Mouse (Mus musculus) hindbrain, embryonic 11.5 days (tissue): ENCODE results near the gene Efcab1. TPM values are rescaled to one million over a fixed set of nuclear protein-coding genes. Genes with fewer than 3 reads are reported as not detected.
"Not testable (repeated sequence)": the region's sequence is repeated elsewhere in the genome, so short reads cannot be mapped to it uniquely, and the experiment has no call there.

Source experiments
- ATAC-seq: fragments of 200-750 bp; cut with Nextera tagmentation; 2 replicates; pipeline ENCODE4 v1.8.0; 2017; ENCODE audit warnings: mild to moderate bottlenecking, moderate TSS enrichment, moderate library complexity; ENCODE audit not compliant: low FRiP score
- DNase-seq: peaks from one replicate; pipeline ENCODE4 v3.0.0-alpha.2; 2015; ENCODE audit warnings: low spot score
- H3K27ac ChIP-seq: fragments of 300-500 bp; sonication (generic); 2 replicates; pipeline ENCODE4 v1.5.1; 2014; ENCODE audit warnings: mild to moderate bottlenecking, low read depth, low read length
- H3K27me3 ChIP-seq: fragments of 300-500 bp; sonication (generic); 2 replicates; pipeline ENCODE4 v1.6.1; 2014; ENCODE audit warnings: mild to moderate bottlenecking, low read length, moderate library complexity, mixed read lengths; ENCODE audit not compliant: control insufficient read depth, insufficient read depth
- H3K36me3 ChIP-seq: fragments of 300-500 bp; sonication (generic); 2 replicates; pipeline ENCODE4 v1.6.1; 2014; ENCODE audit warnings: mild to moderate bottlenecking, low read length, moderate library complexity, mixed read lengths; ENCODE audit not compliant: control insufficient read depth, insufficient read depth
- H3K4me1 ChIP-seq: fragments of 300-500 bp; sonication (generic); replicated peaks from 2 replicates; pipeline ENCODE4 v1.6.1; 2014; ENCODE audit warnings: low read length, mixed read lengths; ENCODE audit not compliant: control insufficient read depth, insufficient read depth
- H3K4me2 ChIP-seq: fragments of 300-500 bp; sonication (generic); replicated peaks from 2 replicates; pipeline ENCODE4 v1.6.1; 2014; ENCODE audit warnings: mild to moderate bottlenecking, low read depth, low read length
- H3K4me3 ChIP-seq: fragments of 300-500 bp; sonication (generic); 2 replicates; pipeline ENCODE4 v1.5.1; 2014; ENCODE audit warnings: low read depth, low read length
- H3K9ac ChIP-seq: fragments of 300-500 bp; sonication (generic); 2 replicates; pipeline ENCODE4 v1.6.1; 2014; ENCODE audit warnings: low read depth, low read length
- H3K9me3 ChIP-seq: fragments of 300-500 bp; sonication (generic); 2 replicates; pipeline ENCODE4 v1.6.1; 2016; ENCODE audit warnings: low read length; ENCODE audit not compliant: control insufficient read depth
- WGBS: fragments of 180-500 bp; shearing (Covaris S2); extraction: QIAGEN DNeasy Blood & Tissue Kit; methylation state at CpG from one replicate; pipeline ENCODE4 v1.1.7; 2014; 5-methylcytosine and 5-hydroxymethylcytosine counted together
- polyA plus RNA-seq: library from polyadenylated mRNA; unstranded; fragments of >200 nt; fragmentation: Nextera tagmentation; extraction: Ambion mirVana; gene quantifications from 2 replicates; pipeline ENCODE4 v1.2.1, GENCODE M21; 2014

The Efcab1 gene
- 12.8 and 13.5 TPM in 2 replicates for polyA plus RNA-seq

DNA sequence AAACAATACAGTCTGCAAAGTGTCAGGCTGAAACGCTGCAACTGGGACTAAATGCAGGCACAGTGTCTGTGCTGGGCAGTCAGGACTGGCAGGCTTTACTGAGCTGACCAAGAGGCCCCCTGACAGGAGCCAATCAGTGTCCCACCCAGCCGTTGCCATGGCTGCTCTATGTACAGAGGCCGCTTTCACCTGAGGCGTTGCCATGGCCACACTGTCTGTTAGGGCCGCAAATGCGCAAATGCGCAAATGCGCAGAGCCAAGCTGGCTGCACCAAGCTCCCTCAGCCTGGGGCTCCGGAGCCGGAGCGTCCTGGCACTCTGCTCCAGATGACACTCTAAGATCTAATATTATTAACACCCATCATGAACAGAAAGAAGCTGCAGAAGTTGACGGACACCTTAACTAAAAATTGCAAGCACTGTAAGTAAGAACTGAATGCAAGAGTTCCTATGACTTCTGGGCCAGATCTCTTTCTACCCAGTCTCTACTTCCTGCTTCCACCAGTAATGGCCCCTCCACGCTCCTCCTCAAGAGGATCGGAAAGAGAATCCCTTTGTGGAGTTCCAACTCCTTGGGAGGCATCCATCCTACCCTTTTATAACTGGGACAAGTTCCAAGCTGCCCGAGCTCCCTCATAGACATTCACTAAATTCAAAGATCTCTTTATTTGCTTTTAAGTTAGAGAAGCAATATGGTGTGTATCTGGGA lies at the start of gene Efcab1:
Gene Efcab1 (plus strand): TSS at position 214 of the 708 bp plus-strand sequence.
- DNase-seq (peak; percentile 77), ATAC-seq (peak; percentile 100)
- no peak within 1 kb of the TSS for H3K27ac ChIP-seq
- H3K9ac ChIP-seq = no peak within 1 kb of the TSS
- peak within 1 kb of the TSS; percentile 36 for H3K4me2 ChIP-seq
- 0 out of 2 replicates have a peak, but pooled peaks cover 3% of the 10 kb centered on the region for H3K4me1 ChIP-seq
- H3K36me3 ChIP-seq = no peaks in the 10 kb centered on the region
- 13% methylated on average over 15 of the region's 15 CpGs for WGBS
- no peaks in the 10 kb centered on the region for H3K9me3 ChIP-seq
- no peaks in the 10 kb centered on the region for H3K27me3 ChIP-seq
- peak within 1 kb of the TSS; percentile 16 for H3K4me3 ChIP-seq

DNA sequence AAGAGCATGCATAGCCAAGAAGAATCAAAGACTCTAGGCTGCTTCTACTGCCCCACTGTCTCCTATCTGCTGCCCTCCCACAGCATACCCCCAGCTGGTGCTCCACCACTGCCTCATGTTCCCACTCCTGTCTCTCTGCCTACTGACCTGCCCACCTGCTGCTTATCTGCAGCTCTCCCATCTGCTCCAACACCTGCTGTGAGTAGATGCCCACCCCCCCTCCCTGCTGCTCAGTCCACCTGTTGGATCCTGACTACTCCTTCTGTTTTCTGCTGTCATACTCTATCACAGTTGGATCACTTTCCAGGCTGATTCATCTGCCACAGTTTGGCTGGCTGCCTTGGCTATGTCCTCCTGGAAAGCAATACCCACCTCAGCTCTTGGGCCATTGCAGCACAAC lies 47.0 kb upstream of the Efcab1 start:
- Histone ChIP-seq H3K27ac (no peak overlapping the region), H3K4me3 (no peak overlapping the region), H3K27me3 (no peaks in the 10 kb centered on the region), H3K36me3 (no peaks in the 10 kb centered on the region), H3K4me2 (no peak overlapping the region), H3K4me1 (no peaks in the 10 kb centered on the region), H3K9me3 (no peaks in the 10 kb centered on the region), H3K9ac (no peak overlapping the region)
- DNase-seq (no peak), ATAC-seq (no peak)

DNA sequence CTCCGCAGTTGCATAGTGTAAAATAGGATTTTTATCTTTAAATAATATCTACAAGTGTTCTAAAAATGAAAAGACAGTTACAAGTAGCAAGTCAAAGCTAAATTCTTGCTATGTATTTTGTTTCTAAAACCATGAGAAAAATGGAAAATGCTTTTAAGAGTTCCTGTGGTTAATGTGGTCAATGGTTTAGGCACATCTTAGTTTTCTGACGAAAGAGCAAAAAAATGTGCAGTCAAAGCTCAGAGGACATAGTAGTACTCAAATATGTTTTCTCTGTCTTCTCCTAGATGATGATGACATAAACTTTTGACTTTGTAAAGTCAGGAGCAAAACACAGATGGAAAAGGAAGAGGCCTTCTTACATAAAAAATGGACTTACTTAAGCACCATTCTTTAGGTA lies 21.5 kb upstream of the Efcab1 start:
- no peak for DNase-seq
- 79% methylated on average over 2 of the region's 2 CpGs for WGBS
- Histone ChIP-seq H3K4me3 (no peak overlapping the region), H3K4me1 (no peaks in the 10 kb centered on the region), H3K4me2 (no peak overlapping the region), H3K9me3 (no peaks in the 10 kb centered on the region), H3K27me3 (no peaks in the 10 kb centered on the region), H3K9ac (no peak overlapping the region), H3K27ac (no peak overlapping the region), H3K36me3 (no peaks in the 10 kb centered on the region)
- ATAC-seq = no peak

DNA sequence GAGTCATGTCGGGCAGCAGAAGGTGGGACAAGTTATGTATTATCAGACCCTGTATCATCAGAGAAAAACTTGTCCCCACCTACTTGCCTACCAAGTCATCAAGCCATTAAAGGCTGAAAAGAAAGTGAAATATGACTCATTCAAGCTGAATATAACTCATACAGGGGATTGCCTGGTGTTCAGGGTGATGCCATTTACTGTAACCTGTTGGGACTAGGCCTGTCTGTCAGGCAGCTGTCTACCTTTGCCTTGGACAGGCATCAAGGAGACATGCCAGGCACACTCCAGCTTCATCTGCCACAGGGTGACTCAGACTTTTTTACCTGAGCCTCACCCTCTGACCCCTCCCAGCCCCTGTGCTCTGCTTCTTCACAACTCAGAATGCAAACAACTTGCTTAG lies 21.0 kb upstream of the Efcab1 start:
- DNase-seq = no peak
- Histone ChIP-seq H3K9ac (no peak overlapping the region), H3K27me3 (no peaks in the 10 kb centered on the region), H3K9me3 (no peaks in the 10 kb centered on the region), H3K4me3 (no peak overlapping the region), H3K4me2 (no peak overlapping the region), H3K4me1 (no peaks in the 10 kb centered on the region), H3K36me3 (no peaks in the 10 kb centered on the region), H3K27ac (no peak overlapping the region)
- WGBS = 78% methylated on average over 1 of the region's 1 CpGs
- no peak for ATAC-seq

DNA sequence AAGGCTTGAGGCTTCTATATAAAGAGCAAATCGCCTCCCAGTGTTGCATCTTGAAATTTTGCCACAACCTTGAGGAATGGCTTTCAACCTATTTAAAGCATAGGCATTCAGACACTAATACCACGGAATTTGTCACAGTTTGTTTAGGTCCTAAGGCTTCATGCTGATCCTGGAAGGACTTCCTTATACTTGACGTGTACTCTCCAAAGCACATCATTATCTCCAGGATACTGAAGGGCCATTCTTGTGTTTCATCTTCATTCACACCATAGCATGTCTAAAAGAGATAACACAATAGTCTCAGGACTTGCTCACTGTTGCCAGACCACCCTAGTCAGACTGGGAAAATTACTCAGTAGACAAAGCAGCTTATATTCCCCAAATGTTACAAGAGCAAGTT lies 13.9 kb upstream of the Efcab1 start:
- Histone ChIP-seq H3K4me1 (no peaks in the 10 kb centered on the region), H3K4me3 (no peak overlapping the region), H3K9ac (no peak overlapping the region), H3K27ac (no peak overlapping the region), H3K9me3 (no peaks in the 10 kb centered on the region), H3K36me3 (no peaks in the 10 kb centered on the region), H3K4me2 (no peak overlapping the region), H3K27me3 (no peaks in the 10 kb centered on the region)
- 71% methylated on average over 3 of the region's 3 CpGs for WGBS
- DNase-seq = no peak
- ATAC-seq = no peak

DNA sequence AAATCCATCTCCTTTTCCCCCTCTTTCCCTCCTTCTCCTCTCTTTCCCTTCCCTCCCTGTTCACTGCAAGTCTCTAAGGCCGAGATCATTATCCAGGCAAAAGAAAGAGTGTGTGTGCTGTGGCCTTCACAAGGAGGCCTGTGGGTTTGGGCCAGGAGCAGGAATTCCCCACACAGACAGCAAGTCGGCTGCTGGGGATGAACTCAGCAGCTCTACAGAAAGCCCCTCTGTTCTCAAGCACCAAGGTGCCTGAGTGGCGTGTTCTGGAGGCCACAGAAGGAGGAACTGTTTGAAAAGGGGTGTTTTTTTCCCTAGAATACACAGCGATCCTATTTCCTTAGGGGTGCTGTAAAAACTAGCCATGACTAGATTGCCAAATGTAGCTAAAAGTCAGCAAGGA lies 12.5 kb upstream of the Efcab1 start:
- ATAC-seq (no peak), DNase-seq (no peak)
- no peak overlapping the region for H3K4me2 ChIP-seq
- H3K9me3 ChIP-seq = no peaks in the 10 kb centered on the region
- H3K9ac ChIP-seq = no peak overlapping the region
- H3K4me3 ChIP-seq = no peak overlapping the region
- 69% methylated on average over 4 of the region's 4 CpGs for WGBS
- no peaks in the 10 kb centered on the region for H3K4me1 ChIP-seq
- no peak overlapping the region for H3K27ac ChIP-seq
- no peaks in the 10 kb centered on the region for H3K27me3 ChIP-seq
- H3K36me3 ChIP-seq = no peaks in the 10 kb centered on the region

DNA sequence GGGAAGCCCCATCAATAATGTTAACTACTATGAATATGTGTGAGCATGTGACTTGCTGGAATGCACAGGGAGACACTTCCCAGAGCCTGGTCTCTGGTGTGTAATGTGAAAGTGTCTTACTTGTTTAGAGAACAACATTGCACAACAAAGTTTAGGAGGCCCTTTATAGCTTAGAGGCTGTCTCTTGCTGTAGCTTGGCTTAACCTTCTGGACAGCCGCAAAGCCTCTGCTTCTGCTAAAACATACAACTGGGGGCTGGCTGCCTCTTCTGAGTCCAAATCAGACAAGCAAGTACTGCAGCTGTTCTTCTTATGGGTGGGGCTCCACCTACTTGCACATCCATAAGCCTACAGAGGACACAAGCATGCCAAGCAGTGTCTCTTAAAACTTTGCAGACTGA lies 11.7 kb upstream of the Efcab1 start:
- no peaks in the 10 kb centered on the region for H3K9me3 ChIP-seq
- H3K27me3 ChIP-seq = no peaks in the 10 kb centered on the region
- WGBS = 88% methylated on average over 1 of the region's 1 CpGs
- no peak for ATAC-seq
- no peak for DNase-seq
- no peak overlapping the region for H3K9ac ChIP-seq
- H3K4me1 ChIP-seq = no peaks in the 10 kb centered on the region
- H3K36me3 ChIP-seq = no peaks in the 10 kb centered on the region
- H3K4me2 ChIP-seq = no peak overlapping the region
- H3K27ac ChIP-seq = no peak overlapping the region
- H3K4me3 ChIP-seq = no peak overlapping the region

DNA sequence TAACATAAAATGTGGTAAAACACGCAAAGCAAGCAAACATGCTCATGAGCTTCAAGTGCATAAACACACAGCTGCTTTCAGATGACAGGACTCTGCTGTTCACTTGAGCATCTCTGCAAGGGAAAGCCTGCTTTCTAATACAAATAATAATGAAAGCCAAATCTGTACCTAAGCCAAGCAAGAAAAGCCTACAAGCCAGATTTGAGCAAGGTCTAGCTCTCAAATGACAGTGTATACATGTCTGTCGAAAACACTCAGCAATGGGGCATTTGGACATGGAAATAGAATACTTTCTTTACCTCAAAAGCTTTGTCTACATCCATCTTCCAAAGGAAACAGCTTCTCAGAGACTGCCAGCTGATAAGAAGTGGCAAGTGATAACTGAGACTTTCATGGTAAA lies 10.9 kb upstream of the Efcab1 start:
- ATAC-seq = no peak
- no peak overlapping the region for H3K4me3 ChIP-seq
- no peak overlapping the region for H3K4me2 ChIP-seq
- H3K36me3 ChIP-seq = no peaks in the 10 kb centered on the region
- no peak for DNase-seq
- H3K9ac ChIP-seq = no peak overlapping the region
- no peak overlapping the region for H3K27ac ChIP-seq
- H3K9me3 ChIP-seq = no peaks in the 10 kb centered on the region
- H3K27me3 ChIP-seq = no peaks in the 10 kb centered on the region
- H3K4me1 ChIP-seq = no peaks in the 10 kb centered on the region
- 84% methylated on average over 2 of the region's 2 CpGs for WGBS

DNA sequence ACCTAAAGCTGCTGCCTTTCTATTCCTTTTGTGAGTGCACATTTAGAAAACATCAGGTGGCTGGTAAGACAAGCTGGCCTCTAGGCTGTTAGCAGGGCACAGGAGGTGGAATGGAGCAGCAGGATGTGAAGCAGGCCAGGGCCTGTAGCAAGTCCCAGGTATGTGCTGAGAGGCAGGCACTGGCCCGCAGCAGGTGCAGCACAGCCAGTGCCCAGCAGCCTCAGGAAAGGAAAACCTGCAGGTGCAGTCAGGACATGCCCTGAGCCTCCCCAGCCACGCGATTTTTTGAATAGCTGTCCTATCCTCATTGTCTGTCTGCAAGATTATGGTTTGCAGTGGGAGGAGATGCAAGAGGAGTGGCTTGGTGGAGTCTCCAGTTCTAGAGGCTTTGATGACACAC lies 24.3 kb downstream of the Efcab1 start:
- not testable (repeated sequence) for DNase-seq, H3K4me3 ChIP-seq, H3K36me3 ChIP-seq, H3K27me3 ChIP-seq, H3K9ac ChIP-seq, ATAC-seq, H3K9me3 ChIP-seq, H3K4me1 ChIP-seq, H3K27ac ChIP-seq, H3K4me2 ChIP-seq
- WGBS = 100% methylated on average over 1 of the region's 3 CpGs
